Mouse (Mus musculus) limb, embryonic 12.5 days (tissue): ENCODE results near the gene Kcng3. TPM values are rescaled to one million over a fixed set of nuclear protein-coding genes. Genes with fewer than 3 reads are reported as not detected.

ENCODE experiments used
- ATAC-seq: fragments of 200-750 bp; cut with Nextera tagmentation; 2 replicates; pipeline ENCODE4 v1.8.0; 2017; ENCODE audit warnings: low read depth, moderate TSS enrichment; ENCODE audit not compliant: insufficient number of reproducible peaks, insufficient read depth, low FRiP score, low TSS enrichment
- H3K27ac ChIP-seq: fragments of 300-500 bp; sonication (generic); 2 replicates; pipeline ENCODE4 v1.5.1; 2016; ENCODE audit warnings: mild to moderate bottlenecking, moderate library complexity
- H3K27me3 ChIP-seq: fragments of 300-500 bp; sonication (generic); 2 replicates; pipeline ENCODE4 v1.6.1; 2016; ENCODE audit warnings: mild to moderate bottlenecking, moderate library complexity
- H3K36me3 ChIP-seq: fragments of 300-500 bp; sonication (generic); 2 replicates; pipeline ENCODE4 v1.6.1; 2016; ENCODE audit warnings: mild to moderate bottlenecking, moderate library complexity
- H3K4me1 ChIP-seq: fragments of 300-500 bp; sonication (generic); replicated peaks from 2 replicates; pipeline ENCODE4 v1.6.1; 2016
- H3K4me2 ChIP-seq: fragments of 300-500 bp; sonication (generic); 2 replicates; pipeline ENCODE4 v1.6.1; 2016; ENCODE audit warnings: mild to moderate bottlenecking, moderate library complexity
- H3K4me3 ChIP-seq: fragments of 300-500 bp; sonication (generic); replicated peaks from 2 replicates; pipeline ENCODE4 v1.5.1; 2016; ENCODE audit warnings: mild to moderate bottlenecking
- H3K9ac ChIP-seq: fragments of 300-500 bp; sonication (generic); replicated peaks from 2 replicates; pipeline ENCODE4 v1.6.1; 2016; ENCODE audit warnings: mild to moderate bottlenecking, moderate library complexity
- H3K9me3 ChIP-seq: fragments of 300-500 bp; sonication (generic); 2 replicates; pipeline ENCODE4 v1.6.1; 2016; ENCODE audit warnings: mild to moderate bottlenecking, moderate library complexity
- WGBS: fragments of 180-500 bp; shearing (Covaris S2); methylation state at CpG from one replicate; pipeline ENCODE4 v1.1.7; 2016; 5-methylcytosine and 5-hydroxymethylcytosine counted together
- polyA plus RNA-seq: library from polyadenylated mRNA; unstranded; fragments of >200 nt; fragmentation: Nextera tagmentation; extraction: Ambion mirVana; gene quantifications from 2 replicates; pipeline ENCODE4 v1.2.1, GENCODE M21; 2016

Kcng3 gene
- polyA plus RNA-seq, 1 experiment from 2014 or later = not detected

GRCm38 (mm10) chr17:83572366-83572765, 59.3 kb downstream of the Kcng3 start:
- H3K27ac ChIP-seq = no peak overlapping the region
- no peak for ATAC-seq
- H3K4me1 ChIP-seq = no peaks in the 10 kb centered on the region
- no peaks in the 10 kb centered on the region for H3K36me3 ChIP-seq
- WGBS = 56% methylated on average over 4 of the region's 4 CpGs
- H3K9ac ChIP-seq = no peak overlapping the region
- no peak overlapping the region for H3K4me2 ChIP-seq
- no peak overlapping the region for H3K4me3 ChIP-seq
- H3K9me3 ChIP-seq = no peaks in the 10 kb centered on the region
- no peaks in the 10 kb centered on the region for H3K27me3 ChIP-seq

- H3K4me2 ChIP-seq = no peak overlapping the region
- H3K9ac ChIP-seq = no peak overlapping the region
- H3K27ac ChIP-seq = no peak overlapping the region
- WGBS = 71% methylated on average over 8 of the region's 8 CpGs
- ATAC-seq = no peak
- no peak overlapping the region for H3K4me3 ChIP-seq
- peaks cover 6% of the 10 kb centered on the region; the same call in 1 of the 2 replicates for H3K4me1 ChIP-seq
- H3K9me3 ChIP-seq = 0 out of 2 replicates have a peak, but pooled peaks cover 1% of the 10 kb centered on the region
- H3K36me3 ChIP-seq = no peaks in the 10 kb centered on the region
- H3K27me3 ChIP-seq = no peaks in the 10 kb centered on the region
Measured at GRCm38 (mm10) chr17:83567375-83567774, 64.3 kb downstream of the Kcng3 start.

DNA sequence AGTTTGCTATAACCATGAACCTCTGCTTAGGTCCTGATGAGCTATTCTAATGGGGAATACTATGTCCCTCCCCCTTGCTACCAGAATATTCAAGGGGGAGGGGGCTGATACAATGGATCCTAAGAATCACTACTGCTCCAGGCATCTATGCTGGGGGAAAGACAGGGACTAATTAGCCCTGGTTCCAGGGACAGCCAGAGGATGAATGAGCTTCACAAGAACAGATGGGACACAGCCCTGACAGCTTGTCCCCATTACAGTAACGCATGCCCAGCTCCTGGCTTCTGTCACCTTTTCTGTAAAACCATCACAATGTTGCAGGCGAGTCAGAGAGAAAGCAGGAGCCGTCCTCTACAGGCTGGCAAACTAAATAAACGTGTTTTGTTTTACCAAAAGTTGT, 66.2 kb downstream of the Kcng3 start:
- Histone ChIP-seq H3K4me3 (no peak overlapping the region), H3K36me3 (no peaks in the 10 kb centered on the region), H3K4me2 (no peak overlapping the region), H3K9me3 (0 out of 2 replicates have a peak, but pooled peaks cover 4% of the 10 kb centered on the region), H3K27ac (no peak overlapping the region), H3K9ac (no peak overlapping the region), H3K4me1 (peaks cover 6% of the 10 kb centered on the region; the same call in 1 of the 2 replicates), H3K27me3 (no peaks in the 10 kb centered on the region)
- no peak for ATAC-seq
- 38% methylated on average over 4 of the region's 4 CpGs for WGBS

GRCm38 (mm10) chr17:83564119-83564820, 67.4 kb downstream of the Kcng3 start:
- Histone ChIP-seq H3K9ac (no peak overlapping the region), H3K9me3 (0 out of 2 replicates have a peak, but pooled peaks cover 4% of the 10 kb centered on the region), H3K27ac (no peak overlapping the region), H3K4me3 (no peak overlapping the region), H3K36me3 (no peaks in the 10 kb centered on the region), H3K4me2 (no peak overlapping the region; the same call in 1 of the 2 replicates), H3K4me1 (peaks cover 6% of the 10 kb centered on the region; the same call in 1 of the 2 replicates), H3K27me3 (no peaks in the 10 kb centered on the region)
- WGBS = 60% methylated on average over 12 of the region's 12 CpGs
- no peak for ATAC-seq

DNA sequence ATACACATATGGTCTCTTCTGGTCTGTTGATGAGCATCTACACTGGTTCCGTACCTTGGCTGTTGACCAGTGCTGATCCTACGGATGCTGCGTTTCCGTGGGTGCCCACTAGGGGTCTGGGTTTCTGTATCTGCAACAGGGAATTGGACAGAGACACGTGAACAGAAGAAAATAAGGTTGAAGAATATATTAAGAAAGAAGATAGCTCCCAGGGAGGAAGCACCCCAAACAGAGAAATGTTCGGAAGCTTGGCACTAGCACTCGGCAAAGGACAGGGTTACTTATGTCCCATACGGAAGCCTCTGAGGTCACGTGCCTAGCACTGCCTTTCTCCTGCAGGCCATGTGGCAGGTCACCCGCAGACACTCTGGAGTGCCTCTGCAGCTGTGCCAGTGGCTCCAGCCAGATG, 68.0 kb downstream of the Kcng3 start:
- peak overlapping the region; percentile 13; the same call in 1 of the 2 replicates for H3K4me2 ChIP-seq
- H3K9ac ChIP-seq = no peak overlapping the region
- H3K4me3 ChIP-seq = no peak overlapping the region
- H3K27me3 ChIP-seq = no peaks in the 10 kb centered on the region
- ATAC-seq = no peak
- H3K4me1 ChIP-seq = peaks cover 6% of the 10 kb centered on the region; the same call in 1 of the 2 replicates
- H3K36me3 ChIP-seq = no peaks in the 10 kb centered on the region
- WGBS = 49% methylated on average over 10 of the region's 10 CpGs
- H3K27ac ChIP-seq = no peak overlapping the region
- H3K9me3 ChIP-seq = 0 out of 2 replicates have a peak, but pooled peaks cover 4% of the 10 kb centered on the region

DNA sequence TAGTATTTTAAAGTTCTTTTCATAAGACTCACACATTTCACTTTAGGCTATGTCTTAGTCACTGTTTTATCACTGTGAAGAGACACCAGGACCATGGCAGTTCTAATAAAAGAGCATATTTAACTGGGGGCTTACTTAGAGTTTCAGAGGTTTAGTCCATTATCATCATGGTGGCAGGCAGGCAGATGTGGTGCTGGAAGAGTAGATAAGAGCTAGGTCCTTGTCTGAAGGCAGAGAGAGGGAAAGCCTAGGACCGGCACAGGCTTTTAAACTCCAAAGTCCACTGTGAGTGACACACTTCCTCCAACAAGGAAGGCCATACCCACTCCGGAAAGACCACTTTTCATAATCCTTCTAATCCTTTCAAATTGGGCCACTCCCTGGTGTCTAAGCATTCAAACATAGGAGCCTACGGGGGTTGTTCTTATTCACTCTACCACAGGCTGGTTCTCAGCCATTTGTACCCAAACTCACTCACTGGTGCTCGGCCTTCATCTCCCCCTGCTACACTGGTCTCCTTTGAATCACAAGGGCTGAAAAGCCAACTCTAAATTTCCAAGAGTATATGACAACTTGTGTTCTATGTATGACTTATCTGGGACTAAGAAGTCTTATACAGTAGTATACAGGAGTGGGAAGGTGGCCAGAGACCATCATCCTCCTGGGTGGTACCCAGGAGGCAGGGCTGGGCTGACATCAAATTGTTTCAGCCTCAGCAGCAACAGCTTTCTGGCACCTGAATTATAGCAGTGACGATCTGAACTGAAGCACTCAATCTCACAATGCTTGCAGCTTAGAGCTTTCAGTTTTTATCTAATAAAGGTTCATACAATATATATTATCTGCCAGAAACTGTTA, 69.3 kb downstream of the Kcng3 start:
- no peak overlapping the region for H3K27ac ChIP-seq
- H3K4me2 ChIP-seq = no peak overlapping the region
- H3K27me3 ChIP-seq = no peaks in the 10 kb centered on the region
- no peak overlapping the region for H3K4me3 ChIP-seq
- ATAC-seq = no peak
- H3K36me3 ChIP-seq = no peaks in the 10 kb centered on the region
- H3K4me1 ChIP-seq = peaks cover 6% of the 10 kb centered on the region; the same call in 1 of the 2 replicates
- H3K9ac ChIP-seq = no peak overlapping the region
- H3K9me3 ChIP-seq = 0 out of 2 replicates have a peak, but pooled peaks cover 4% of the 10 kb centered on the region
- 89% methylated on average over 5 of the region's 5 CpGs for WGBS

DNA sequence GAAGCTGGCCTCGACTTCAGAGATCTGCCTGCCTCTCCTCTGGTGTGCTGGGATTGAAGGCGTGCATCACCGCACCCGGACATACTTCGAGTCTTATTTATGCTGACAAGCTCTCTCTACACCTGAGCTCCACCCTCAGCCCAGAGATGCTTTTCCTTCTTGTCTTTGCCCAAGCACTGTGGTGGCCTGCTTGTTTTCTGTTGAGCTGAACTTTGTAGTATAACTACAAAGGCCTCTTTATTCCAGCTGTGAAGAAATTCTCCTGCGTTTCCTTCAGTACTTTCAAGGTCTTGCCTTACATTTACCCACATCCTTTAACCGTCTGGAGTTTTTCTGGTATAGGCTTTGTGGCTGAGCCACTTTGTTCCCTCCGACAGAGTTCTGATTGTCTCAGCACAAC, 72.6 kb downstream of the Kcng3 start:
- no peak for ATAC-seq
- no peaks in the 10 kb centered on the region for H3K36me3 ChIP-seq
- H3K9me3 ChIP-seq = 0 out of 2 replicates have a peak, but pooled peaks cover 4% of the 10 kb centered on the region
- H3K4me1 ChIP-seq = peaks cover 3% of the 10 kb centered on the region; the same call in 1 of the 2 replicates
- H3K27ac ChIP-seq = no peak overlapping the region; the same call in 1 of the 2 replicates
- H3K4me3 ChIP-seq = no peak overlapping the region
- WGBS = 74% methylated on average over 8 of the region's 8 CpGs
- H3K27me3 ChIP-seq = no peaks in the 10 kb centered on the region
- H3K4me2 ChIP-seq = no peak overlapping the region
- no peak overlapping the region for H3K9ac ChIP-seq

- Histone ChIP-seq H3K27ac (no peak overlapping the region), H3K36me3 (no peaks in the 10 kb centered on the region), H3K4me2 (no peak overlapping the region), H3K9me3 (no peaks in the 10 kb centered on the region), H3K27me3 (no peaks in the 10 kb centered on the region), H3K9ac (no peak overlapping the region), H3K4me1 (no peaks in the 10 kb centered on the region), H3K4me3 (no peak overlapping the region)
- no peak for ATAC-seq
- WGBS = 96% methylated on average over 11 of the region's 11 CpGs
Measured at GRCm38 (mm10) chr17:83555836-83556235, 75.9 kb downstream of the Kcng3 start.

- Histone ChIP-seq H3K9me3 (no peaks in the 10 kb centered on the region), H3K4me2 (no peak overlapping the region), H3K27me3 (no peaks in the 10 kb centered on the region), H3K36me3 (no peaks in the 10 kb centered on the region), H3K4me3 (no peak overlapping the region), H3K4me1 (no peaks in the 10 kb centered on the region), H3K27ac (no peak overlapping the region), H3K9ac (no peak overlapping the region)
- ATAC-seq = no peak
- 88% methylated on average over 7 of the region's 7 CpGs for WGBS
Measured at GRCm38 (mm10) chr17:83554997-83555396, 76.7 kb downstream of the Kcng3 start.

GRCm38 (mm10) chr17:83548501-83549233, 83.0 kb downstream of the Kcng3 start:
- WGBS = 25% methylated on average over 12 of the region's 12 CpGs
- H3K9ac ChIP-seq = no peak overlapping the region
- peaks cover 8% of the 10 kb centered on the region for H3K4me1 ChIP-seq
- H3K27ac ChIP-seq = no peak overlapping the region
- H3K4me2 ChIP-seq = 0 out of 2 replicates have a peak overlapping the region, but pooled peaks have one; percentile 20
- no peaks in the 10 kb centered on the region for H3K36me3 ChIP-seq
- H3K4me3 ChIP-seq = no peak overlapping the region
- ATAC-seq = no peak
- peaks cover 60% of the 10 kb centered on the region for H3K27me3 ChIP-seq
- H3K9me3 ChIP-seq = no peaks in the 10 kb centered on the region
